Mouse (Mus musculus) cerebellum, adult 2 months (tissue): ENCODE measurements around the gene Cldn24.

ENCODE experiments used
- CTCF ChIP-seq: fragments of 200-500 bp; IDR thresholded peaks from 2 replicates; pipeline ENCODE4 v1.5.1; 2011; ENCODE audit warnings: low read depth, mild to moderate bottlenecking, control low read depth, low read length, moderate library complexity, borderline replicate concordance; ENCODE audit not compliant: insufficient read depth
- POLR2A ChIP-seq: fragments of 200-500 bp; IDR thresholded peaks from 2 replicates; pipeline ENCODE4 v1.6.1; 2011; ENCODE audit warnings: low read length, control low read depth, borderline replicate concordance; ENCODE audit not compliant: insufficient read depth

DNA sequence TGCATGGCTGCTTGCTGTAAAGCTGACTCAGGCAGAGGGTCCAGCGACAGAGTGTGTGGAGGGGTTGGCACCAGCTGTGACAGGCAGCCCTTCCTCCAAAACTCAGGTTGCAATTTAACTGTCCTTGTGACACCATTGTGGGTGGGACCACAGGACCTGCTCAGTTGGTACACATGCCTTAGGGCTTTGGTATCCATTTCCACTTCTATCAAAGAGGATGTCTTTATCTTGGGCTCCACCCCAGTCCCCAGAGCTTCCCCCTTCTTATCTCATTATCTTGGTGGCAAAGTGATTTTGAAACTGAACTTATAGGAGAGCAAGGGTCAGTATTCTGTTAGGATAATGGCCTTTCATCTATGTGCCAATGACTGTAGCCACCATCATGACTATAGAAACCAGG is 12.0 kb downstream of the Cldn24 start:
- TF ChIP-seq CTCF = no peak
- TF ChIP-seq POLR2A = no peak
